Mouse (Mus musculus) liver, adult 2 months (tissue): ENCODE data around the gene Caskin1.

Source experiments
- CTCF ChIP-seq: fragments of 200-500 bp; IDR thresholded peaks from 2 replicates; pipeline ENCODE4 v1.5.1; 2011; ENCODE audit warnings: low read depth, low read length, control low read depth
- POLR2A ChIP-seq: fragments of 200-500 bp; IDR thresholded peaks from 2 replicates; pipeline ENCODE4 v1.6.1; 2011; ENCODE audit warnings: low read length, control low read depth; ENCODE audit not compliant: insufficient read depth; ENCODE audit errors: extremely low read depth

DNA sequence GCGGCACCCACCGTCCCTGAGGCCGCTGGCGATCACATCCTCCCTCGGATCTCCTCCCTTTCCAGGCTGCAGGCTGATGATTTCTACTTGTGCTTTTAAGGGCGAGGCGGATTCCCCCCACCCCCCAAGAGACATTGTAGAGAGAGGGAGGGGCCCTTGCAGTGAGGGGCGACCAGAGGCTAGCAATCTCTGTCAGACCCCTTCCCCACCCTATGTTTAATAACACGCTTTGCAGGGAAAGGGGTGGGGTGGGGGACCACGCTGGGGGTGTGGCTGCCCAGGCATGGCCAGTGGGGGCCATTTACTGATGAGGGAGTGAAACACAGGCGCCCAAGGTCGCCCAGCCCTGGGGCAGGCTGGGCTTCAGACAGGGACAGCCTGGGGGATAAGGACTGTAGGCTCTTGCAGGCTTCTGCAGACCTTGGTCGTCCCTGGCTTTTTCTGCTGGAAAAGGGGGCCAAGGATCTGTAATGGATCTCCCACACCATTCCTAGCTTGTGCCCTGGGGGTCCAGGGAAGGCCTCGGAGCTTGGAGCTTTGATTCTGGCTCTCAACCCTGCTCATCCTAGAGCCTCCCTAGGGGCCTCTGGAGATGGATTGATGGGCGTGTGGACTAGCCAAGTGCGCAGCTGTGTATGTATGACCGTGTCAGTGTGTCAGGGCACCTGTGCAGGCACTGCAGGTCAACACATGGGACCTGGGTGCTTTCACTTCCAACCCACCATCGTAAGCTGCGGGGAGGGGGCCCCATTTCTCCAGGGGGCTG, 1.0 kb downstream of the Caskin1 start:
- no peak for TF ChIP-seq POLR2A
- no peak for TF ChIP-seq CTCF
